Mouse (Mus musculus) thymus, adult 2 months (tissue): Measurements from ENCODE around the gene Slc13a5.

Source experiments
- CTCF ChIP-seq: fragments of 200-500 bp; IDR thresholded peaks from 2 replicates; pipeline ENCODE4 v1.5.1; 2012; ENCODE audit warnings: mild to moderate bottlenecking, control low read depth, low read length, moderate library complexity, borderline replicate concordance; ENCODE audit not compliant: control insufficient read depth, poor library complexity, insufficient read depth; ENCODE audit errors: extremely low read depth
- POLR2A ChIP-seq: fragments of 200-500 bp; IDR thresholded peaks from 2 replicates; pipeline ENCODE4 v1.6.1; 2012; ENCODE audit warnings: mild to moderate bottlenecking, low read length, control low read depth, moderate library complexity; ENCODE audit not compliant: control insufficient read depth, poor library complexity, insufficient read depth; ENCODE audit errors: extremely low read depth

DNA sequence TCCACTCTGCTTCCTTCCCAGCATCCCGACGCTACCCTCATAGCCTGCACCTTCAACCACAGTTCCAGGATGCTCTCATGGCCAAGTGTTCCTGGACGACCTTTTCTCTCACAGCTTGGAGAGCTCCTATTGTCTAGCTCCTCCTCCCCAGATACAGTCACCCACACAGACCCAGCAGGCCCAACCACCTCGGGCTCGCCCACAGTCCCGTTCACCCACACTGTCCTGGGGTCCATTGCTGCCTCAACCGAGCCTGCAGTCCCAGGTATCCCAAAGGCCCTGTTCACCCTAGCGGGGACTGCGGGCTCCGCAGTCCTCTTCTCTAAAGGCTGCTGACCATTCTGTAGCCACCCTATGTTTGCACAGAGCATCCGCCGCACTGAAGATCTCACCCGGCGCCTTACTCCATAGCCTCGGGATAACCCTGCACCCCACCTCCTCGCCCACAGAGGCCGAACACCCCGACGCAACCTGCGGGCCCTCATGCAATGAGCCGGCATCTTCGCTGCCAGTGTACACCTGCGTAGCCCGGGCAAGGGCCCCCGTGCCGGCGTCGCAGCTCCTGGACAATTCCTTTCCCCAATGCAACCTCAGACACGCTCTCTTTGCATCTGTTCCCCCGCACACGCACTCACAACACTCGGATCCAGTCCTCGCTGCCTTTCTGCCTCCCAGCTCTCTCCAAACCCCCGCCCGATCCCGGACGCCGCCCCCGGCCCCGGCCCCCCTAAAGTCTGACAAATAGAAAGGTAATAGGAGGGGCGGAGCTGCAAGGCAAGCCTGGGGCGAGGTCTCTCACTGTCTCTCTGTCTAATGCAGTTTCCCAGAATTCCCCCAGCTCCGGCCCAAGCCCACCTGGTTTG lies 60.5 kb downstream of the Slc13a5 start, which contains the start of gene Gm43951:
- TF ChIP-seq CTCF: 0 out of 2 replicates have a peak, but pooled peaks have one; percentile 14
- no peak for TF ChIP-seq POLR2A
